Mouse (Mus musculus): ENCODE results near the gene Ceacam20. TPM values are rescaled to one million over a fixed set of nuclear protein-coding genes. Genes with fewer than 3 reads are reported as not detected.
"Not testable (repeated sequence)": the region's sequence is repeated elsewhere in the genome, so short reads cannot be mapped to it uniquely, and the experiment has no call there.

The Ceacam20 gene
- not detected for total RNA-seq (2021)
- long read RNA-seq, experiment 1: 0 reads
- long read RNA-seq, experiment 2: 0 reads

DNA sequence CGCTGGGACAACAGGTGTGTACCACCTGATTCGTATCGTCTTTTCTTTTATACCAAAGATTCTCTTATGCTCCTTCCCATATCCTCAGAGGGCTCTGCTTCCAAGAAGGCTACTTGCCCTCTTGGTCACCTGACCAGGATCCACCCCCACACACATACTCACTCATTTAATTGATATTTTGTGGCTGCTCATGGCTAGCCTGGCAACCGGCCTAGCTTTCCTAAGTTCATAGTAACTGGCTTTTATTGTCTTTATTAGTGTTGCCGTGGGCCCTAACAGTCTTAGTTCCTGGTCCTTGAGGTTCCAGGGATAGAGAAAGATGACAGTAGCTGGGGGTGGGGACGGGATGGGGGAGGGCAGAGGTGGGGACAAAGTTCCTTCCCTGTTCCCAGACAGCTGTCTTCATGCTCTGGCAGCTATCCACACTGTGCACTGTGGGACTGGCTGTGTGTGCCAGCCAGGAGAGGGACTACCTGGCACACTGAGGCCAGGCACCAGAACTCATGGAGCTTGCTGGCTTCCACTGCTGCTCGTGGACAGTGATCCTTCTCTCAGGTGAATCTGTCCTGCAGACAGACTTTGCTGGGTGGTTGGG lies at the start of gene Ceacam20:
Gene Ceacam20 (plus strand): TSS at position 428 of the 595 bp plus-strand sequence.
- DNase-seq (ENCODE audit: low spot score in 2 of 2): no peak

DNA sequence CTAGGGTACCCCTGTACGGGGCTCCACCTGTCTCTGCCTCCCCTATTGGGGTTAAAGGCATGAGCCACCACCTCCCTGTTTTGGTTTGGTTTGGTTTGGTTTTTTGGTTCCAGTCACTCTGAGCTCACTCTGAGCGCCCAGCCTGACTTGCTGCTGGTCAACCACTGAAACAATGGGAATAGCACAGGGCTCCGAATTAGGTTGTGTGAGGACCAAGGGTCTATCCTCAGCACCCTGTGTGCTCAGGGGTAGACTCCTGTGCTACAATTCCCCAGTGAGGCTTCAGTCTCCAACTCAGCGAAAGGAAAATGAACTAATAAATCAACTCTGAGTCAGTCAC lies 45.1 kb upstream of the Ceacam20 start:
- no peak for DNase-seq (ENCODE audit: low spot score in 2 of 2)

DNA sequence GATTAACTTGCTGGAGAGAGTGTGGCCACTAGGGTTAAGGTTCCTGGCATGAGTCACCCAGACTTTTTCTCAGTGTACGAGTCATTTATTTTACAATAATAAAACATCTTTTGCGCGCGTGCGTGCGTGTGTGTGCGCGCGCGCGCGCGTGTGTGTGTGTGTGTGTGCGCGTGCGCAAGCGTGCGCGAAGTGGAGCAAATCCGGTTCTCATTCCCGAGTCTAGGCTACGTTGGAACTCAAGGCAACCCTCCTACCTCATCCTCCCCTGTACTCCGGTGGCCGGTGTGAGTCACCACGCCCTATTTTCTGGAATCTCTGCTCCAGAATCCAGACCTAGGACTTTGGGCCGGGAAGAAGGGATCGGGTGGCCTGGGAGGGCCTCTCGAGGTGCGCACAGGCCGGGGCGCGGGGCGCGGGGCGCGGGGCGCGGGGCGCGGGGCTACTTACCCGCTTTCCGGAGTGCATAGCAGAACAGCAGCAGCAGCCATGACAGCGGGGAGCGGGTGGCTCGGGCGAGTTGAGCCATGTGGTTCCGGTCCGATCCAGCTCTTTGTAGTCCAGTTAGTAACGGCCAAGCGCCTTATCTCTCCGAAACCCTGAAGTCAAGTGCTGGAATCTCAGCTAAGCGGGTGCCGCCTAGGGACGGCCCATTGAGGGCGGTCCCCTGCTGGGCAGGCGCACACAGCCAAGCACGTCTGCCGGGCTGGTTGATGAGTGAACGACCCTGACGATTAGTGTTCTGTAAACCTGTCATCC lies 44.5 kb upstream of the Ceacam20 start, which contains the start of gene Pvr:
Gene Pvr (minus strand): TSS at position 655 of the 756 bp plus-strand sequence.
- peak; percentile 73 to 78 for DNase-seq (ENCODE audit: low spot score in 2 of 2)

DNA sequence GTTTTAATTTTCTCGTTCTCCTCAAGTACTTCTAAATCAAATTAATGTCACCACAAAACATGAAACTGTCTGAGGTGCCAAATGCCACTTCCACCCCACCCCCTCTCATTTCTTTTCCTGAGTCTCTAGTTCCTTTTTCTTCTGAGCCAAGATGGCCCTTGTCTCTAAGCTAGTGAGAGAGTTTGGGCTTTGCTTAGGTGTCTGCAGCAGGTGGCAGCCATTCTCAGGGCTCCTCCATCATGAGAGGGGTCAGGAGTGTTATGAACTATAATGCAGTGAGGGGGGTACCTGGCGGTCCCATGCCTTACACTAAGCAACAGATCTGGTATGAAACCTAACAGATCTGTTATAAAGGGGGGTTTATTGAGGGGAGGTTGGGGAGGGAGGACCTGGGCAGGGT lies 41.9 kb upstream of the Ceacam20 start:
- no peak for DNase-seq (ENCODE audit: low spot score in 2 of 2)

DNA sequence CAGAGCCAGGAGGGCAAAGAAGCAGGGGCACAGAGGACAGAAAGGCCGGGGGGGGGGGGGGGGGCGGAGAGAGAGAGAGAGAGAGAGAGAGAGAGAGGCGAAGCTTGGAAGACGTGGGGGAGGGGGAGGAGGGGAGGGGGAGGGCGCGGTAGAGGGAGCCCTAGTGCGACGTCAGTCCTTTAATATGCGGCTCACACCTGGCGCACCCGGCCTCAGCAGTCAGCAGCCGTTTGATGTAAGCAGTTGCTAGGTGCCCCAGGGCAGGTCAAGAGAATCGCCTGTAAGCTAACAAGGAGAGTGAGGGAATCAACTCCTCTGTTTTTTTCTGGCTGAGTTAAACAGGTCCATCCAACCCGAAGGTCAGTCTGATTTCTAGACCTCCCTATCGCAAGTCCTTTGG lies 41.4 kb upstream of the Ceacam20 start:
- DNase-seq (ENCODE audit: low spot score in 2 of 2): no peak

DNA sequence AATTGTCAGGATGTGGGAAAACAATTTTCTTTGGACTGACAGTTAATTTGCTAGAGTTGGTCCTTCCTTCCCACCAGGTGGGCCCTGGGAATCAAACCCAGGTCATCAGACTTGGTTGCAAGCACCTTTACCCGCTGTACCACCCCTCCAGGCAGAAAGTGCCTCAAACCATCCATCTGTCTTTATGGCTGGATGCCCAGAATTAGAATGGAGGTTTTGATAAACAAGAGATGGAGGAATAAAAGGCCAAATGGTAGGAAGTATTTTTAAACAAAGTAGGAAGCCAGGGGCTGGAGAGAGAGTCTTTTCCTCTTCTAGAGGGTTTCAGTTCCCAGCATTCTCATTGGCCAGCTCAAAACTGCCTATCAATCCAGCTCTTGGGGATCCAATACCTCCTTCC lies 39.8 kb upstream of the Ceacam20 start:
- peak in 1 of 2 experiments; percentile 52 for DNase-seq (ENCODE audit: low spot score in 2 of 2)

DNA sequence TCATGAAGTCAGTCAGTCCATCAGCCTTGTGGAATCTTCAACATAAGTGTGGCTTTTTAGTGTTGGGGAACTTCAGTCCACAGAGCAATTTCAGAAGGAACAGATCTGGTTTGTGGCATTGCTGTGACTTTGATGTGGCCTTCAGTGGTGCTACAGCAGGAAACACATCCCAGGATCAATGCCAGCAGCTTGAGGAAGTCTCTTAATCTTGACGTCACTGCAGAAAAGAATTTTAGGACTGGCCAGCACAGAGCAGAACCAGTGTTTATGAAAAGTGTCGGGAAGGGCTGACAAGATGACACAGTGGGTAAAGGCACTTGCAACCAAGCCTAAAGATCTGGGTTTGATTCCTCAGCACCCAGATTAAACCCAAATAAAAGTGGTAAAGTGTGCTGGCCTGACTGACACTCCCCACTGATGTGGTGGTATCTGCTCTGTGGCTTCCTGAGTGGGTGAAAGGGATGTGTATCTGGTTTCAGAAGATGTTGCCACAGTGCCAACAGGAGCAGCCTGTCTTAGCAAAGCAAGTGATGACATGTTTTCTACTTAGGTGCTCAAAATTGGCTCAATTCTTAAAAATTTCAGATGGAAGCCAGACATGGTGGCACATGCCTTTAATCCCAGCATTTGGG lies 38.2 kb upstream of the Ceacam20 start:
- no peak for DNase-seq (ENCODE audit: low spot score in 2 of 2)

DNA sequence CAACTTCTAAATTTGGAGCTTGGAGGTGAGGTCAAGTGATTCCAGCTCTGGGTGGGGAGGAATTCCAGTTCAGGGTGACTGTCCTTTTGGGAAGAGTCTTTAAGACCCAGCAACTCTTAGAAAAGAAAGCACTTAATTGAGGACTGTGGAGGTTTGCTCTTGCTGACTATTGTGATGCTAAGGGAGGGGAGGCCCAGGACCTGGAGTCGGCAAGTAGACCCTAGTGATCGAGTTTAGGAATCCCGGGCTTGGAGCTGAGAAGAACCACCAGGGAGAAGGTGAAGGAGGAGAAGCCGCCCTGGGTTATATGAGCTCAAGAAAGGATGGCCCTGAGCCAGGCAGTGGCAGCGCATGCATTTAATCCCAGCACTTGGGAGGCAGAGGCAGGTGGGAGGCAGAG lies 36.7 kb upstream of the Ceacam20 start:
- DNase-seq (ENCODE audit: low spot score in 2 of 2): no peak

DNA sequence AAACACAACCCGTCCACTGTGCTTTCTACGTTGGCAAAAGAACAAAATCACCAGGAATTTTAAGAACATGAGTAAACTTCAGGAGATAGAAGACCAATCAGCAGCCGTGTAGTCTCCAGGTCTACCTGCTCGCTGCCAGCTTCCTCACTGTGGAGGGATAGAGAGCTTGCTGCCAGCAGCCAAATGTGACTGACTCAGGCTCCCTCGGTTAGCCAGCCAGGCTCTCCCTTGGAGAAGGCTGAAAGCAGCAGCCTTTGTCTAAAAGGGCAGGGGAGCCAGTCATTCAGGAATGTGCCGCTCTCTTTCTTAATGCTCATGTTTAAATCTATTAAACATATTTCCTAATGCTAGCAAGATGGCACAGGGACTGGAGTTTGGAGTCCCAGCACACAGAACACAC lies 34.7 kb upstream of the Ceacam20 start:
- DNase-seq (ENCODE audit: low spot score in 2 of 2): not testable (repeated sequence)

DNA sequence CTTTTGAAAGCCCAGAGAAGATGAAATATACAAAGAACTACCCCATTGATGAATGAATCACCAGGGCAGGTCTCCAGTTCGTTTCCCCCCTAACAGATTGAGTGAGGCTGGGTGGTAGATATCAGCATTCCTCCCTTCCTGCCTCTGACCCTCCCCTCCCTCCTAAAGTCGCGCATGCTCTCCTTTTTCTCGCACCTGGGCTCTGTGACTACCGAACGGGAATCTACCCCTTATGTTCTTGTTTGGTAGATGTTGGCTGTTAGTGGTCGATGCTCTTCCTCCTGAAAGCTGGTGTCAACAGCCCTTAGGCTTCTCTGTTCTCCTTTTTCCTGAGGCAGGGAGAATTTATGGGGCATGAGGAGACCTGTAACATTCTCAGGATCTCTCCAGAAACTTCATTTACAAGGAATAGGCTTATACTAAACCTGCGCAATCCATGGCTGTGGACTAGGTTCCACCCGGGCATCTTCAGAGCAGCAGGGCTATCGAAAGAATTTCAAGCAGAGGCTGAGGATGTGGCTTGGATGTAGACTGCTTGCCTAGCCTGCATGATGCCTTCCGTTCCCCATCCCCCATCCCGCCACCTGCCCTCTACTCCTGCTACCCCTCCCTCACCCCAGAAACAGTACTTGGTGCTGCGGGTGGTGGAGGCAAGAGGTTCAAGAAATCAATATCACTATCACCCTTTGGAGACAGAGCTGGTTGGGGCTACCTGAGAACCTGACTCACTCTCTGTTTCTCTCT lies 32.9 kb upstream of the Ceacam20 start:
- DNase-seq (ENCODE audit: low spot score in 2 of 2): no peak

DNA sequence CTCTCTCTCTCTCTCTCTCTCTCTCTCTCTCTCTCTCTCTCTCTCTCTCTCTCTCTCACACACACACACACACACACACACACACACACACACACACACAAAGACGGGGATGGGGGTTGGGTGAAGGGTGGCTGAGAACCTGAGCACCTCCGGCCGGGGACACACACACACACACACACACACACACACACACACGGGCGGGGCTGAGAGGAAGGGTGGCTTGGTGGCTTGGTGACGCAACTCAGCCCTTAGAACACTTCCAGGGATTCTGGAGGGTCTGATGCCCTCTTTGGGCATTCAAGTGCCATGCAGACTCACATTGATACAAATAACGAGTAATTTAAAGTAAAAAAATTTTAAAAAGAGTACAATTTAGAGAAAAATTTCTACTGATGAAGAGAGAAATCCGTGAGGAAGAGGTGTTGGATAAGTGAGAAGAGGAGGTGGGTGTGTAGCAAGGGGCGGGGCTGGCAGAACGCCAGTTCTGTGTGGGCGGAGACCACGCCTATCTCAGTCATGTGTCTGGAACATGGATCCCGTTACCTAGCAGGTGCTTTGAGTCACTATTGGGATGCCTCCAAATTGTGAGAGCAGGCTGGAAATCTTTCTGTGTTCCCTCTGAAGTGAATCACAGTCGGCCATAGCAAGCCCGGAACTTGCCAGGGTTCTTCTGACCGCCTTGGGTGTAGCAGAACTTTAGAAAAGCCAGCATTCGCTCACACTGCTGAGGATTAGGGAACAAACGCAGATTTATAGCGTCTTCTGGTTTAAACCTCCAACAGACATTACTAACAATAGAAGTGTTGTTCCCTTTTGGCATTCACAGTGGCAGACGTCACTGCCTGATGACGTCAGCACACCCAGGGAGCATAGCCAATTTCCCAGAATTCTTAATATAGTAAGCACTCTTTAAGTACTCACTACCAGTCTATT lies 32.1 kb upstream of the Ceacam20 start:
- DNase-seq (ENCODE audit: low spot score in 2 of 2): peak; percentile 70 to 80

DNA sequence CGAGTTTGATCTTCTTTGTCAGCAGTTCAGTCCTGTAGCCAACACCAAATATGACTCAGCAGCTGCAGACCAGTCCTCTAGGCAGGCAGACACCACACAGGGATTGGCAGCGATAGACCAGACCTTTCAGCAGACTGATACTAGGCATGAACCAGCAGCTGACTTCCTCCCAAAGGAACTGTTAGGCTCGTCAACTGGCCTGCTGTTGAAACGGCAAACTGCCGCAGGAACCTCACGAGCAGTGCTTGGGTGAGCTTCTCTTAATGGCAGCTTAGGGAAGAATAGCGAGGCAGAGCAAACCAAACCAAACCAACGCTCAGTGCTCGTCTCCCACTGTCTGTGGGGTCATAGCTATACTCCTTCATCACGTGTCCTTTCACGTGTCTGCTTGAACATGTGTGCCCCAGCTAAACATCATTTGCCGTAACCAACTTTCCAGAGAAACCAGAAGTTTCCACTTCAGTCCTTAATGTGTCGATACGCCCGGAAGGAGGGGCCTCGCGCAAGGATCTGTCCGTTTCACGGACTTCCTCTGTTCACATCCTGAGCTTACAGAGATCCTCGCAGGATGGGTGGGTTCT lies 30.0 kb upstream of the Ceacam20 start:
- DNase-seq (ENCODE audit: low spot score in 2 of 2): no peak

DNA sequence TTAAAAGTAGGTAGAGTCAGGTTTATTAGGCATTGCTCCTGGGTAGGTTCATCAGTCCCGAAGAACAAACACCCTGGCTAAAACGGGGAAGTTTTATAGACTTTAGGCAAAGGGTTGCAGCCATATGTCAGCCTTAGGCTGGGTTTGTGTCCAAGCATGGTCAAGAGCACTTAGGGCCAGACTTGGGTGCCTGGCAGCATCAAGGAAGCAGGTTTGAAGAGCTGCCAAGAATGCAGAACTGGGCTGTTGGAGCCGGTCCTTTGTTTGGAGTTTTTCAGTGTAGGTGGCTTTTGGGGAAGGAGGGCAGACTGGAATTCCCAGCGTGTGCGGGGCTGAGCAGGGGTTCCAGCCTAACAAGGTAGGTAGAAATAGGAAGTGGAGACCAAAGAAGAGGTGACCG lies 29.3 kb upstream of the Ceacam20 start:
- no peak for DNase-seq (ENCODE audit: low spot score in 2 of 2)

DNA sequence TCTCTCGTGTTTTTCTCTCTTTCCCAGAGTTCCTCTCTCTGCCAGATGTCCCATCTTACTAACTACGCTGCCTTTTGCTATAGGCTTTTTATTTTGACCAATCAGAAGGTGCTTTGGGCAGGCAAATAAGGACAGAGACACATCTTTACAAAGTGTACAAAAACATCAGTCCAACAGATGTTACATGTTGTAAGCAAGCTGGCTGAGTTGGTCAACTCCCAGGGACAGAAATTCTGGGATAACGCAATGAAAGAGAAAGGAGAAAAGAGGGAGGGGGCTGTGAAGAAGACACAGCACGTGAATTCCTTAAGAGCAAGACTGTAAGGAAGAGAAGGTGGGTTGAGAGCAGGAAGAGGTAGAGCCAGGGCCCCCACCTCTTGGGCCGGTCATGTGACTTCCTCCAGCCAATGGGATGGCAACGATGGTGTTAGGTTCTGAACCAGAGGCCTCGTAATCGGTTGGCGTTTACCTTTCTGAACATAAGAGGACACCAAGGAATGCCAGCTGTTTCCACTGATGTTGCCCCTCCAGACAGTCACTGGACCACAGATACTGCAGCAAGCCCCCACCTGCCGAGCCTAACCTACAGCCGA lies 27.9 kb upstream of the Ceacam20 start:
- no peak for DNase-seq (ENCODE audit: low spot score in 2 of 2)

DNA sequence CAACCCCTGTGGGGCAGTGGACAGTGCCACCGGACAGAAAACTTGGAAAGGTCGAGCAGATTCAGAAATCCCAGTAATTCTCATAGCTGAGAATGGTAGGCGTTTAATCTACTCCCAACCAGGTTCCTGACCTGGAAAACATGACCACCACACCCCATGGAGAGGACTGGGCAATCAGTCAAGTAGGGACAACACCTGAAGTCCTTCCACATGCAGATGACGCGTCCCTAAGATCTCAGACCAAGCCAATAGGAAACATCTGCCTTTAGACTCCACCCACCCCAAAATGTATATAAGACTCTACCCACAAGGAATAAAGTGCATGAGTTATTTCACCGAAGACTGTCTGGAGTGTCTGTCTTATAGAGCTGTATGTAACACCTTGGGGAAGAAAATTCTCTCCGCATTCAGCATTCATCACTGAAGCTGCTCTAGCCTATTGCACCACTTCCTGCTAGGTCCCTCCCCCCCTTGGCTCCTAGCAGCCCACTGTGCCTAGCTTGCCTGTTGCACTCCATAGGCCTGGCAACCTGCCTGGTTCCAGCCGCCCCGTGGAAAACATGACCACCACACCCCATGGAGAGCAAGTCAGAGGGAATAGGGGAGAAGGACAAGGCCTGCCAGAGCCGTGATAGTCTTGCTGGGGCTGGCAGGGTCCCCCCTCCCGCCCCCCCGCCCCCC lies 25.5 kb upstream of the Ceacam20 start:
- peak in 1 of 2 experiments; percentile 46 for DNase-seq (ENCODE audit: low spot score in 2 of 2)

DNA sequence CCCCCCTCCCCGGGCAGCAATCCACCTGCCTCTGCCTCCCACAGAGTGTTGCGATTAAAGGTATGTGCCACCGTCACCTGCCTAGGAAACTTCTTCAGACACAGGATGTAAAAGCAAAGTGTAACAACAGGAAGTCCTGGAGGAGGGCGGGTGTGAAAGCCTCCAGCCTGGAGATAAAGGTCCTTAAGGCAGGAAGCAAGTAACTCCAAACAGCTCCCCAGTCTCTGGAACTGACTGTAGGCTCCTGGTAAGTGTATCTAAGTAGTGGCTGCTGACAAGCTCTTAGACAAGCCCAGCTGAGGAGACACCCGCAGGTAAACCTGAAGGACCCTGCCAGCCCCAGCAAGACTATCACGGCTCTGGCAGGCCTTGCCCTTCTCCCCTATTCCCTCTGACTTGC lies 25.0 kb upstream of the Ceacam20 start:
- DNase-seq (ENCODE audit: low spot score in 2 of 2): no peak

DNA sequence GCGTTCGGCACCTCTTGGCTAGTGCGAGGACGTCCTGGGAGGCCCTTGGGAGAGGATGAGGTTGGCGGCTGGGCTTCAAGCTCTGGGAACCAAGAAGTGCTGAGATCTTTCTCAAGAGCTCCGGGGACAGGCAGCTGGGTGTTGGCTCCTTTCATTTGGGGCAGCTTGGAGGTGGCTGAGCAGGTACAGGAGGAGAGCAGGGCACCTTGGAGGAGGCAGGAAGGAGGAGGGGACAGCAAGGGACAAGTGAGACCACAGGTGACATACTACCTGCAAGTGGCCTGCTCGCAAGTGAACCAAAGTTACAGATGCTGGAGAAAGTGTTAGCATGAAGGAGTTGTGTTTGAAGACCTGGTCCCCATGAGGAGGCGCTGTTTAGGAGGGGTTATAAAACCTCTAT lies 20.5 kb upstream of the Ceacam20 start:
- DNase-seq (ENCODE audit: low spot score in 2 of 2): no peak

DNA sequence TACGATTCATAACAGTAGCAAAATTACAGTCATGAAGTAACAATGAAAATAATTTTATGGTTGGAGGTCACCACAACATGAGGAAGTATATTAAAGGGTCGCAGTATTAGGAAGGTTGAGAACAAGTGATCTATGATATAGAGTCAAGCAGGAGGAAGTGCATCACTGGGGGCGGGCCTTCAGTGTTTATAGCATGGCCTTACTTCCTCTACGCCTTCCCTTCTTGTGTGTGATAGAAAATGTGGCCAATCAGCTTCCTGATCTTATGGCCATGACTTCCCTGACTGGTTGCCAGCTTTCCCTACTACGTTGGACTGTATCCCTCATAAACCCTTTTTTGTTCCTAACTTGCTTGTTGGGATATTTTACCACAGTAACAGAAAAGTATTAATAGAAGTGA lies 20.0 kb upstream of the Ceacam20 start:
- DNase-seq (ENCODE audit: low spot score in 2 of 2): no peak

DNA sequence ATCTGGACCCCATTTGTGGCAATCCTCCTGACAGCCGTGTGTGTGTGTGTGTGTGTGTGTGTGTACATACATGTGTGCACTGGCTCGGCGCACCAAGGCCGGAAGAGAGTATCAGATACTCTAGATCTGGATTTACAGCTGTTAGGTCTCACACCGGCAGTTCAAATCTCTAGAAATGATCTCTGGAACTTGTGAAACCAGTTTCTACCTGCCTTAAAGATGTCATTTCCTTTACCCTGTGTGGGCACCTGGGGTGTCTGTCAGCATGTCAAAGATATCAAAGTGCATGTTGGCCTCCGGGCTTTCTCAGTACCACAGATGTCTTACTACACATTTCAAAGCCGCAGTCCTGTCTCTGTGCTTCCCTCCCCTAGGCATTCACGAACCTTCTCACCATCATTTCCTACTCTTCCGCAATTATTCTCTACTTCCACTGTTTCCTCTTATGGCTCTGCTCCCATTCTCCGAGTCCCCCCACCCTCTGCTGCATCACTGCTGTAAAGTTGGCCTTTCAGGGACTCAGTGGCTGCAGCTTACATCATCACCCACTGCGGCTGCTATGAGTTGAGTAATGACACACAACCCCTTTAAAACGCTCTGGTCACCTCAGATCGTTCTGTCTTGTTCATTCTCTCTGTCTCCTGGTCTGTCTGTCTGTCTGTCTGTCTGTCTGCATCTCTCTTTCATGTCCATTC lies 19.2 kb upstream of the Ceacam20 start:
- no peak for DNase-seq (ENCODE audit: low spot score in 2 of 2)

Data from layer of hippocampus, postnatal 14 days (tissue).